Mouse (Mus musculus) megakaryocyte, embryonic 14.5 days (primary cell): ENCODE data around the gene Trim56.

Experiments
- FLI1 ChIP-seq: IDR thresholded peaks from 2 replicates; pipeline ENCODE4 v1.6.1; 2012; ENCODE audit warnings: low read length, inconsistent platforms, mixed read lengths
- GATA1 ChIP-seq: IDR thresholded peaks from 3 replicates; pipeline ENCODE4 v1.6.1; 2012; ENCODE audit warnings: mixed read lengths, low read length, inconsistent platforms, borderline replicate concordance

DNA sequence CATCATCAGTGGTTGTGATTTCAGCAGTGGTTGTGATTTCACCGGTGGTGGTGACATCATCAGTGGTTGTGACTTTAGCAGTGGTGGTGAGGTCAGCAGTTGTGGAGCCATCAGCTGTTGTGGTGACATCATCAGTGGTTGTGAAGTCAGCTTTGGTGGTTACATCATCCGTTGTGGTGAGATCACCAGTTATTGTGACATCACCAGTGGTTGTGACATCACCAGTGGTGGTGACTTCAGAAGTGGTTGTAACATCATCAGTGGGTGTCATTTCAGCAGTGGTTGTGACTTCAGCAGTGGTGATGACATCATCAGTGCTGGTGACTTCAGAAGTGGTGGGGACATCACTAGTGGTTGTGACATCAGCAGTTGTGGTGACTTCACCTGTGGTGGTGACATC lies 36.6 kb upstream of the Trim56 start:
- TF ChIP-seq GATA1 (no peak), FLI1 (no peak)
